Mouse (Mus musculus) embryonic facial prominence, embryonic 12.5 days (tissue): Measurements from ENCODE around the gene Ly6g6d. TPM values are rescaled to one million over a fixed set of nuclear protein-coding genes. Genes with fewer than 3 reads are reported as not detected.

ENCODE experiments used
- ATAC-seq: fragments of 200-750 bp; cut with Nextera tagmentation; 2 replicates; pipeline ENCODE4 v1.8.0; 2017; ENCODE audit not compliant: insufficient number of reproducible peaks, insufficient read depth, low FRiP score, low TSS enrichment
- H3K27ac ChIP-seq: fragments of 300-500 bp; sonication (generic); 2 replicates; pipeline ENCODE4 v1.5.1; 2016; ENCODE audit warnings: mild to moderate bottlenecking
- H3K27me3 ChIP-seq: fragments of 300-500 bp; sonication (generic); 2 replicates; pipeline ENCODE4 v1.6.1; 2016; ENCODE audit warnings: mild to moderate bottlenecking, moderate library complexity
- H3K36me3 ChIP-seq: fragments of 300-500 bp; sonication (generic); 2 replicates; pipeline ENCODE4 v1.6.1; 2016; ENCODE audit warnings: mild to moderate bottlenecking
- H3K4me1 ChIP-seq: fragments of 300-500 bp; sonication (generic); 2 replicates; pipeline ENCODE4 v1.6.1; 2016
- H3K4me2 ChIP-seq: fragments of 300-500 bp; sonication (generic); replicated peaks from 2 replicates; pipeline ENCODE4 v1.6.1; 2016; ENCODE audit warnings: mild to moderate bottlenecking, moderate library complexity
- H3K4me3 ChIP-seq: fragments of 300-500 bp; sonication (generic); 2 replicates; pipeline ENCODE4 v1.5.1; 2016; ENCODE audit warnings: mild to moderate bottlenecking
- H3K9ac ChIP-seq: fragments of 300-500 bp; sonication (generic); 2 replicates; pipeline ENCODE4 v1.6.1; 2016; ENCODE audit warnings: mild to moderate bottlenecking, moderate library complexity
- H3K9me3 ChIP-seq: fragments of 300-500 bp; sonication (generic); 2 replicates; pipeline ENCODE4 v1.6.1; 2016; ENCODE audit warnings: mild to moderate bottlenecking, moderate library complexity
- WGBS: fragments of 180-500 bp; shearing (Covaris S2); methylation state at CpG from one replicate; pipeline ENCODE4 v1.1.7; 2016; 5-methylcytosine and 5-hydroxymethylcytosine counted together
- polyA plus RNA-seq: library from polyadenylated mRNA; unstranded; fragments of >200 nt; fragmentation: Nextera tagmentation; extraction: Ambion mirVana; gene quantifications from 2 replicates; pipeline ENCODE4 v1.2.1, GENCODE M21; 2016

Gene Ly6g6d
- polyA plus RNA-seq, 1 experiment from 2014 or later = 0.68 TPM

DNA sequence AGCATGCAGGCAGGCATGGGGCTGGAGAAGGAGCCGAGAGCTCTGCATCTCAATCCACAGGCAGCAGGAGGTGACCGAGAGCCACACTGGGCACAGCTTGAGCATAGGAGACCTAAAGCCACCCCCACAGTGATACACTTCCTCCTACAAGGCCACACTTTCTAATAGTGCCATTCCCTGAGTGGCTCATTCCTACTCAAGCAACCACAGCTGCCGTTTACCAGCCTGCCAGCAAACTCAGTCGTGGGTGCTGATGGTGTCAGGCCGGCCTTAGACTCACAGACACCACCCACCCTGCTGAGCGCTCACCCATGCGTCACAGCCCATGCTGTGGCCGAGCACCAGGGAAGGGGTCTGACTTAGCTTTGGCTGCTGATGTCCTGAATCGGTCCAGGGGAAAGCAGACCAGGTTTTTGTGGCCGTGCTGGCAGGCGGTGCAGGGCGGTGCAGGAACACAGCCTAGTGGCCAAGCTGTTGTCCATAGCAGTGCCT, 19.3 kb upstream of the Ly6g6d start:
- H3K9ac ChIP-seq = no peak overlapping the region
- no peak overlapping the region for H3K4me2 ChIP-seq
- no peak for ATAC-seq
- H3K27ac ChIP-seq = no peak overlapping the region
- H3K9me3 ChIP-seq = no peaks in the 10 kb centered on the region
- H3K4me1 ChIP-seq = no peaks in the 10 kb centered on the region
- H3K36me3 ChIP-seq = peaks cover 91% of the 10 kb centered on the region
- 82% methylated on average over 12 of the region's 12 CpGs for WGBS
- H3K4me3 ChIP-seq = no peak overlapping the region
- H3K27me3 ChIP-seq = no peaks in the 10 kb centered on the region

DNA sequence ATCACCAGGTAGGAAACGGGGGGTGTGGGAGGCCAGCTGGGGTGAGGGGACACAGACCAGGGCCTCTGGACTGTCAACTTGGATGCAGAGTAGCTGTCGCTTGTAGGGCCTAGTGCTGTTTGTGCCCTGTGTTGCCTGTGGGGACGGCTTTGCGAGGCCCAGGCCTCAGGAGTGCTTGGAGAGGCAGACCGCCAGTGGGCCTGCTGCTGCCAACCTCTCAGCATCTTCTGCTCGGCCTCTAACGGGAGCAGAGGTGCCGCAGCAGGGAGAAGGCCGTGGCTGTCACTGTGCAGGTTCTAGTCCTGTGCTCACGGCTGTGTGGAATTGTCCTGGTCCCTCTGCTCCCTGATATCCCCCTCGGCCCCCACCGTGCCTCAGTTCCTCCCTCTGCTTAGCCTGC, 18.7 kb upstream of the Ly6g6d start:
- ATAC-seq = no peak
- H3K27ac ChIP-seq = no peak overlapping the region
- no peak overlapping the region for H3K4me2 ChIP-seq
- H3K9ac ChIP-seq = no peak overlapping the region
- H3K27me3 ChIP-seq = no peaks in the 10 kb centered on the region
- H3K4me3 ChIP-seq = no peak overlapping the region
- H3K9me3 ChIP-seq = no peaks in the 10 kb centered on the region
- H3K4me1 ChIP-seq = no peaks in the 10 kb centered on the region
- WGBS = 77% methylated on average over 12 of the region's 12 CpGs
- H3K36me3 ChIP-seq = peaks cover 90% of the 10 kb centered on the region

DNA sequence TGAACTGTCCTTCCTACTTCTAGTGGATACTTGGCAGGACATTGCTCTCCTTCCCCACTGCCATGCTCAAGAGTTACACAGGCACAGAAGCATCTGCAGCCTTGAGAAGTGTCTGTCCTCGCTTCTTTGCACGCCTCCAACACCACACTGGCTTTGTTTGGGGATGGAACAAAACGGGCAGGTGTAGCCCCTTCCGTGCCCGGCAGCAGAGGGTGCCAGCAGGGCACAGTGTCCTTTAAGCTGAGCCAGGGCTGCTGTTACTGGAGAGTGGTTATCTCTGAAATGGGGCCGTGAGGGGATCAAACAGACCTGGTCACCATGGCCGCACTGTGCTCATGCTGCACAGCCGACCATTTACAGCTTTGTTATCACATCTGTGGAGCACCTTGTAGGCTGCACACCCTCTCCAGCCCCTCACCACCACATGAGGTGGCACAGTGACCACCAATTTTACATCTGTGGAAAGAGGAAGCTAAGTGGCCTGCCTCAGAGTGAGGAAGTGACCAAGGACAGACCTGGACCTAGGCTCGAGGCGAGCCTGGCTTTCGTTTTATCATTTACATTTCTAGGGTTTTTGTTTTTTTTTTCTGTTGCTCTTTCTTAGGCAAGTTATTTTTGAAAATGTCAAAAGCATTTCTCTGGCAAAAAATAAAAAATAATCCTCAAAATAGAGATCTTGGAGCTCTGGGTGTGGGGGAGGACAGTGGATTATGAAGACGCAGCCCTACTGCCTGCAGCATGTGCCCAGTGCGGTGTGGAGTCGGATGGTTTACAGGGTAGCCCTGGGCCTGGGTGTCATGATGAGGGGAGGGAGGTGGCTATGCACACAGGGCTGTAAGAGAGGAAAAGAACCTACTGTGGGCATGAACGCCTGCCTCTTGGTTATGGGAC, 16.9 kb upstream of the Ly6g6d start:
- no peak overlapping the region for H3K9ac ChIP-seq
- H3K4me3 ChIP-seq = no peak overlapping the region
- H3K9me3 ChIP-seq = no peaks in the 10 kb centered on the region
- no peak overlapping the region for H3K4me2 ChIP-seq
- H3K36me3 ChIP-seq = peaks cover 75% of the 10 kb centered on the region
- no peaks in the 10 kb centered on the region for H3K27me3 ChIP-seq
- 94% methylated on average over 15 of the region's 15 CpGs for WGBS
- no peak for ATAC-seq
- H3K27ac ChIP-seq = no peak overlapping the region
- H3K4me1 ChIP-seq = peaks cover 11% of the 10 kb centered on the region

DNA sequence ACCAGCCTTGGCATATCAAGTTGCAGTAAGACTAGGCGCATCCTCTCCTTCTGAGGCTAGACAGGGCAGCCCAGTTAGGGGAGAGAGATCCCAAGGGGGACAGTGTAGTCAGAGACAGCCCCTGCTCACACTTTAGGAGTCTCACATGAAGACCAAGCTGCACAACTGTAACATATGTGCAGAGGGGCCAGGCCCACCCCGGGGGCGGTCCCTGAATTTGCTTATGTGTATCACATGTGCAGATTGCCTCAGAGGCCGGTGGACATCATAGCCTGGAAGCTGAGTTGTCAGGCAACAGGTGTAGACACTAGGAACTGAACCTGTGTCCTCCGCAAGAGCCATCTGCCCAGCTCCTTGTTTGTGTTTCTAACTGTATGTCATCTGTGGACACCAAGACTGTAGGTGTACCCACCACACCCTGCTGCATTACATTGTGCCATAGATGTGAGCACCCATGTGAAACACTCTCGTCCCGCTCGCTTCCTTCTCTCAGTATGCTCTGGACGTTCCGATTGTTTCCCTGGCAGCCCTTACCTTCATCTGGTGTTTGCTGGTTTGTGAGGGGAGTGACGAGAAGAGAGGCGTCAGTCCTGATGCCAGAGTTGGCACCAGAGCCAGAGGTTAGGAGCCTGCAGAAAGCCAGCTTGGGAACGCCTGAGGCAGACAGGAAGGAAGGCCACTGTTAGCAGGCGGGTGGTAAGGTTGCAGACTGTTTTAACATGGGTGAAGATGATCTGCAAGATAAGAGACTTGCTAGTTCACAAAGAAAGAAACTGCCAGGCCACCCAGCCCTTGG, 14.7 kb upstream of the Ly6g6d start:
- Histone ChIP-seq H3K4me2 (no peak overlapping the region), H3K36me3 (peaks cover 57% of the 10 kb centered on the region), H3K27ac (no peak overlapping the region), H3K4me1 (peaks cover 11% of the 10 kb centered on the region), H3K9me3 (no peaks in the 10 kb centered on the region), H3K27me3 (no peaks in the 10 kb centered on the region), H3K9ac (no peak overlapping the region), H3K4me3 (no peak overlapping the region)
- 87% methylated on average over 14 of the region's 14 CpGs for WGBS
- no peak for ATAC-seq

DNA sequence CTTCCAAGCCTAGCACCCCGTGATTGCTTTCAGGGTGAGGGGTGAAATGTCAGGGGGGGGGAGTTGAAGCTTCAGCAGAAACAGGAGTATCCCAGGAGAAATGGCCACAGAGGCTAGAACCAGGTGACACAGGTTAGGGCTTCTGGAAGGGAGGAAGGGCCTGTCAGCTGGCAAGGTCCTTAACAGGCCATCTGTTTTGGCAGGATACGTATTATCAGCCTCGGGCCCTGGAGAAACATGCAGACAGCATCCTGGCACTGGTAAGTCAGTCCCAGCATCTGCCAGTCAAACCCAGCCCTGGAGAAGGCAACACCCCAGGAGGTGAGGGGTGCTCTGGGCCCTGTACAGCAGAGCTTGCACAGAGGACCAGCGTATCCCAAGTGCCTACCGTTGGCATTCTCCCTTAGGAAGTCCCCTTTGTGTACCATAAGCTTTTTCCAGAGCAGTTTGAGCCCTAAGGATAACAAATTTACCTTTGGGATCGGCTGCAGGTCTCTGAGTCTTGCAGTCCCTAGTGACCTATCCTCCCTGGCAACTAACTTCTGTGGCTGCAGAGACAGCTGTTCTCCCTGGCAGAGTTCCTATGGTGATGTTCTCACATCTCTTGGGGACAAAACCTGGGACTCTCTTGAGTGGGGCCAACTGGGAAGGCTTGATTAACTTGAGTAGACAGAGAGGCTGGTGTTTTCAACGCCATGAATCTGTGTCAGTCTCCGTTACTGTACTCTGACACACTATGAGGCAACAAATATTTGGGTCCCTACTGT, 12.5 kb upstream of the Ly6g6d start:
- Histone ChIP-seq H3K4me1 (peaks cover 11% of the 10 kb centered on the region), H3K27me3 (no peaks in the 10 kb centered on the region), H3K4me2 (peak overlapping the region; percentile 50), H3K4me3 (peak overlapping the region; percentile 49), H3K9me3 (no peaks in the 10 kb centered on the region), H3K36me3 (peaks cover 37% of the 10 kb centered on the region), H3K27ac (no peak overlapping the region), H3K9ac (peak overlapping the region; percentile 70)
- WGBS = 67% methylated on average over 8 of the region's 8 CpGs
- no peak for ATAC-seq

DNA sequence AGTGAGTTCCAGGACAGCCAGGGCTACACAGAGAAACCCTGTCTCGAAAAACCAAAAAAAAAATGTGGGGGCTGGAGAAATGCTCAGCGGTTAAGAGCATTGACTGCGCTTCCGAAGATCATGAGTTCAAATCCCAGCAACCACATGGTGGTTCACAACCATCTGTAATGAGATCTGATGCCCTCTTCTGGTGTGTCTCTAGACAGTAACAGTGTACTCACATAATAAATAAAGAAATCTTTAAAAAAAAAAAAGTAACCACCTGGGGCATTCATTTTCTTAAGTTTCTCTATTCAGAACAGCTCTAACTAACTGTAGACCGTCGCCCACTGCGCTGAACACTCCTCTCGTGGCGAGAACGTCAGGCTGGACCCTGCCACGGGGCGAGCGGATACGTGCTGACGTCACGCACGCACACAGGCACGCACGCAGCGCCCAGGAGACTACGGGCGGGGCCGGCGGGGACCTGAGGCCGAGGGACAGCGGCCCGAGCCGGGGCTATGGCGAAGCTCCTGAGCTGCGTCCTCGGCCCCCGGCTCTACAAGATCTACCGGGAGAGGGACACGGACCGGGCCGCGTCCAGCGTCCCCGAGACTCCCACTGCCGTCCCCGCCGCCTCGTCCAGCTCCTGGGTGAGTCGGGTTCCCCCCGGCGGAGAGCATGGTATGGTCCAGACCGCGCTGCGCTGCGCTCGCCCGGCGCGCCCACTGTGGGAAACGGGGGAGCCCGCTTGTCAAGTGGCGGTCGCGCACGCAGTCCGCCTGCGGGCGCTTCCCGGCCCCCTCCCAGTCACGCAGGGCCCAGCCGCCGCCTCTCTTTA, 11.2 kb upstream of the Ly6g6d start, which contains the start of gene Abhd16a:
Abhd16a (plus strand) TSS at position 439 of the 820 bp plus-strand sequence.
- peaks cover 11% of the 10 kb centered on the region for H3K4me1 ChIP-seq
- WGBS = 3% methylated on average over 67 of the region's 67 CpGs
- H3K4me3 ChIP-seq = peak within 1 kb of the TSS; percentile 49
- H3K9me3 ChIP-seq = no peaks in the 10 kb centered on the region
- H3K27me3 ChIP-seq = no peaks in the 10 kb centered on the region
- H3K4me2 ChIP-seq = peak within 1 kb of the TSS; percentile 50
- peak within 1 kb of the TSS; percentile 89 for H3K27ac ChIP-seq
- peak; percentile 94 for ATAC-seq
- peak within 1 kb of the TSS; percentile 70 for H3K9ac ChIP-seq
- peaks cover 25% of the 10 kb centered on the region for H3K36me3 ChIP-seq

DNA sequence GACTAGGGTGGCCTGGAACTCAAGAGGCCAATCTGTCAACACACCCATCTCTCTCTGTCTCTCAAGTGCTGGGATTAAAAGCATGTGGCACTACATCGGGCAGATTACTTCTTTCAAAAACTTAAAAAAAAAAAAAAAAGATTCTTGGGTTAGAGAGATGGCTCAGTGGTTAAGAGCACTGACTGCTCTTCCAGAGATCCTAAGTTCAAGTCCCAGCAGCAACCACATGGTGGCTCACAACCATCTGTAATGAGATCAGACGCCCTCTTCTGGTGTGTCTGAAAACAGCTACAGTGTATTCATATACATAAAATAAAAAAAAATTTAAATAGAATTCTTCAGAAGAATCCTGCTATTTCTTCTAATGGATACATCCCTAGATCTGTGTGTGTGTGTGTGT, 10.3 kb upstream of the Ly6g6d start:
- WGBS = 50% methylated on average over 2 of the region's 2 CpGs
- Histone ChIP-seq H3K27ac (no peak overlapping the region), H3K27me3 (no peaks in the 10 kb centered on the region), H3K36me3 (peaks cover 19% of the 10 kb centered on the region), H3K9me3 (no peaks in the 10 kb centered on the region), H3K9ac (no peak overlapping the region), H3K4me1 (peaks cover 11% of the 10 kb centered on the region), H3K4me3 (no peak overlapping the region), H3K4me2 (no peak overlapping the region)
- no peak for ATAC-seq

DNA sequence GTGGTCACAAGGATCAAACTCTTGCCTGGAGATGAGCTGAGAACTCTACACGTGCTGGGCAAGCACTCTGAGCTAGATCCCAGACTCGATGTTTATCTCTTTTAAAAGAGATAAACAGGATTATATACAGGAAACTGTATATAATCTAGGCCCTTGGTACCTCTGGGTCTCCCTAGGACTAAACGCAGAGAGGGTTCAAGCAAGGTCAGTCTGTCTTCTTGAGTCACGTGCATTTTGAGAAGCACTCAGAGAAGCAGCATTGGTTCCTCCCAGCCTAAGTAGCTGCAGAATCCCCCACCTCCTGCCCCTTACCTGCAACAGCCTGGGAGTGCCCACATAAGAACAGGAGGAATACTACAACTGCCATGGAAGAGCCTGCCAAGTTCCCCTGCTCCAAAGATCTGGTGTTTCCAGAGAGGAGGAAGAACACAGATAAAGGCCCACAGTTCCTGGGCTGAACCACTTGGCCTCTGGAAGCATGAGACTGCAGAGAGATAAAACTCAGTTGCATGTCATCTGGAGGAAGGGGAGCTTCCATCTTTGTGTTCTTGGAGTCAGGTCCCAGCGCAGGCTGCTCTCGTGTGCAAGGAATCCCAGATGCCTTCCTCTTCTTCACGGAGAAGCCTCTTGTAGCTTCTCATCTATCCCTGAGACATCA, 7.5 kb upstream of the Ly6g6d start, which contains the start of gene Ly6g6f:
Ly6g6f (minus strand) TSS at position 403 of the 658 bp plus-strand sequence.
- no peak for ATAC-seq
- no peak within 1 kb of the TSS for H3K9ac ChIP-seq

DNA sequence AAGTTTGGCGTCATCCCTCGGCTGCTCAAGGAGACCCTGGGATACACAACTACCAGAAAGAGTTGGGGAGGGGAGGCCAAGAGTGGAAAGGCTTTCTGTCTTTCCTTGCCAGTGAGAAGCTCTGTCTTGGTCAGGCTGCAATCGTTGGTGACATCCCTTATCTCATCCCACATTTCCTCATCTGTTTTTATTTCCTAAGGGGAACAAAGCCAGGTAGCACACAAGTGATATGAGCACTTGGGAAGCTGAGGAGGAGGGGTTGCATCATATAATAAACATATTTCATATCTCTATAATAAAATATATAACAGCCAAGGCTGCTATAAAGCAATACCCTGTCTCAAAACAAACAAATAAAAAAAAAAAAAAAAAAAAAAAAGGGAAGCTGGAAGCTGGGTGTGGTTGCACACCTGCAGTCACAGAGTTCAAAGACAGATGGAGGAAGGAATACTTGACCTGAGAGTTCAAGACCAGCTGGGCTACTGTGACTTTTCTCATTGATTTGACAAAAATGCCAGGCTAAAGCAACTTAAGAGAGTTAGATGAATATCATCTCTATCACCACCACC, 6.1 kb upstream of the Ly6g6d start:
- Histone ChIP-seq H3K36me3 (no peaks in the 10 kb centered on the region), H3K4me2 (no peak overlapping the region), H3K9me3 (no peaks in the 10 kb centered on the region), H3K4me1 (0 out of 2 replicates have a peak, but pooled peaks cover 4% of the 10 kb centered on the region), H3K4me3 (no peak overlapping the region), H3K27ac (no peak overlapping the region), H3K9ac (no peak overlapping the region), H3K27me3 (peaks cover 6% of the 10 kb centered on the region; the same call in 1 of the 2 replicates)
- ATAC-seq = no peak
- WGBS = 85% methylated on average over 3 of the region's 3 CpGs

More for the DNA sequence above, 7.5 kb upstream of the Ly6g6d start, which contains the start of gene Ly6g6f:
- Histone ChIP-seq H3K27ac (no peak within 1 kb of the TSS), H3K36me3 (no peaks in the 10 kb centered on the region), H3K4me3 (no peak within 1 kb of the TSS), H3K9me3 (no peaks in the 10 kb centered on the region), H3K27me3 (no peaks in the 10 kb centered on the region), H3K4me2 (no peak within 1 kb of the TSS), H3K4me1 (peaks cover 6% of the 10 kb centered on the region)
- WGBS = 83% methylated on average over 7 of the region's 7 CpGs
